Mouse (Mus musculus) E14TG2a.4 (cell line): ENCODE results near the gene Olfr284.

ENCODE experiments used
- H3K27me3 ChIP-seq: 2 replicates; pipeline ENCODE4 v1.6.1; 2014; ENCODE audit warnings: low read length, control low read depth; ENCODE audit not compliant: insufficient read depth
- H3K36me3 ChIP-seq: 2 replicates; pipeline ENCODE4 v1.6.1; 2014; ENCODE audit warnings: low read length, control low read depth; ENCODE audit not compliant: insufficient read depth
- H3K4me1 ChIP-seq: replicated peaks from 2 replicates; pipeline ENCODE4 v1.6.1; 2014; ENCODE audit warnings: low read depth, low read length, control low read depth
- H3K4me3 ChIP-seq: replicated peaks from 2 replicates; pipeline ENCODE4 v1.5.1; 2014; ENCODE audit warnings: mild to moderate bottlenecking, low read length
- H3K9me3 ChIP-seq: 2 replicates; pipeline ENCODE4 v1.6.1; 2014; ENCODE audit warnings: low read length, control low read depth
- CTCF ChIP-seq: conservative IDR thresholded peaks from 2 replicates; pipeline ENCODE4 v1.5.1; 2014; ENCODE audit warnings: low read length
- NANOG ChIP-seq: IDR thresholded peaks from 2 replicates; pipeline ENCODE4 v1.6.1; 2014; ENCODE audit warnings: borderline replicate concordance, low read length, mixed read lengths
- POU5F1 ChIP-seq: IDR thresholded peaks from 2 replicates; pipeline ENCODE4 v1.6.1; 2014; ENCODE audit warnings: low read length, borderline replicate concordance

Olfr284 gene

GRCm38 (mm10) chr15:98340887-98341286 is at the start of gene Olfr284:
Gene Olfr284, minus strand, starts transcription at chr15:98340987.
- TF ChIP-seq POU5F1: no peak
- TF ChIP-seq NANOG: no peak
- TF ChIP-seq CTCF: no peak
- Histone ChIP-seq H3K36me3 (no peaks in the 10 kb centered on the region), H3K9me3 (no peaks in the 10 kb centered on the region), H3K27me3 (0 out of 2 replicates have a peak, but pooled peaks cover 2% of the 10 kb centered on the region), H3K4me1 (no peaks in the 10 kb centered on the region), H3K4me3 (no peak within 1 kb of the TSS)

DNA sequence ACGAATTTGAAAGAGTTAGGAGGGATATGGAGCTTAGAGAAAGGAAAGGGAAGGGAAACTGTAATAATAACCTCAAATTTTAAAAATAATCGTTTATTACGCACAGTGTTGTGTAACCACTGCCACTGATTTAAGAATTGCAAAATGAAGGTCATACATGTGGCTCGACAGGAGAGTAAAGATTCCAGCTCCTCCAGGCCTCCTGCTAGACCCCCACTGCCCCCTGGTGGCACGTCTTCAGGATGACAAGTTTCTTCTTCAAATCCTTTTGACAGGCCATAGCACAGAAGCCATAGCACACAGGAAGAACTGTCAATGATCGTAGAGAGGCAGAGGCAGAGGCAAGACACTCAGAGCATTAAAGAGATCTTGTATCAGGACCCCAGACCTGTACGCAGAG is 49.0 kb upstream of the Olfr284 start:
- no peak for TF ChIP-seq NANOG
- TF ChIP-seq CTCF: peak; percentile 70
- H3K9me3 ChIP-seq: 0 out of 2 replicates have a peak, but pooled peaks cover 2% of the 10 kb centered on the region
- no peak overlapping the region for H3K4me3 ChIP-seq
- H3K36me3 ChIP-seq: no peaks in the 10 kb centered on the region
- H3K4me1 ChIP-seq: no peaks in the 10 kb centered on the region
- H3K27me3 ChIP-seq: no peaks in the 10 kb centered on the region

DNA sequence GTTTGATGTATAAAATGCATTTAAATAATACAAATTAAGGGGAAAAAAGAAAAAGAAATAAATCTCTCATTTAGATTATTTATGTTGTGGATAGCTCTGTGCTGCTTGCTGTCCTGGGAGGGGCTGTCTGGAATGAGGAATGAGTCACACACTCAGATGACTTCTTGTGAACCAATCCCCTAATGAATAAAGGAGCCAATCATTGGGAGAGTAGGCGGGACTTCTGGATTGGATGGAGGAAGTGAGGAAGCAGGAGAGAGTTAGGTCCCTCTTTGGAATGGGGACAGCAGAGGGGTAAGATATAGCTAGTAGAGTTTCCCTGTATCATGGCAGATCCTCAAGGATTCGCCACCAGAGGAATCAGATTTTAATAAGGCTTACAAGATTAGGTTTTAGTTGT is 46.8 kb upstream of the Olfr284 start:
- Histone ChIP-seq H3K27me3 (no peaks in the 10 kb centered on the region), H3K4me3 (0 out of 2 replicates have a peak overlapping the region, but pooled peaks have one; percentile 17), H3K36me3 (no peaks in the 10 kb centered on the region), H3K9me3 (no peaks in the 10 kb centered on the region), H3K4me1 (no peaks in the 10 kb centered on the region)
- TF ChIP-seq POU5F1: no peak
- TF ChIP-seq CTCF: no peak
- TF ChIP-seq NANOG: no peak

- Histone ChIP-seq H3K4me3 (no peak within 1 kb of the TSS), H3K9me3 (no peaks in the 10 kb centered on the region), H3K4me1 (no peaks in the 10 kb centered on the region; the same call in 1 of the 2 replicates), H3K27me3 (peaks cover 15% of the 10 kb centered on the region), H3K36me3 (no peaks in the 10 kb centered on the region)
- TF ChIP-seq NANOG (no peak), POU5F1 (no peak), CTCF (no peak)
Observed at GRCm38 (mm10) chr15:98380846-98381245, 40.1 kb upstream of the Olfr284 start, which contains the start of gene Olfr283. Gene Olfr283, minus strand, starts transcription at chr15:98380946.

GRCm38 (mm10) chr15:98378209-98378608 is 37.4 kb upstream of the Olfr284 start:
- no peak for TF ChIP-seq POU5F1
- no peak for TF ChIP-seq CTCF
- H3K4me3 ChIP-seq: 0 out of 2 replicates have a peak overlapping the region, but pooled peaks have one; percentile 37

DNA sequence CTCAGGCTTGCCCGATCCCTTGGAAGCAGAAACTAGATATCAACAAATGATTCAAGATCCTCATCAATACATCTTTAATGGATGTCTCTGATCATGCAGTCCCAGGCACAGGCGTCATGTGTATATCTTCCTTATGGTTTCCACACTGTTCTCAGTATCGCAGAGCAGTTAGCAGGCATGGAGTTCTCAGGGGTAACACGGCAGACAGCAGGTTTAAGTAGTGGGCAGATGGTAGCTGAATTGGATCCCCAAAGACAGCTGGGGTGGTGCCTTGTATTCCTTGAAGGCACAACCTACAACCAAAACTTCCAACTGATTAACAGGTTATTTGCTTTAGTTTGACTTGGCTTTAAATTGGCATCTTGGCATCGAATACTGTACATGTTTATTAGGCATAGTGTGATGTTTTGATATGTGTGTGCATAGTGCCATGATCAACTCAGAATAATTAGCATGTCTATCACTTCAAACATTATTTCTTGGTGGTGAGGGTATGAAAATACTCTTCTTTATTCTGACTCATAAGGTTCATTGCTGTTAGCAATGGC is 23.5 kb downstream of the Olfr284 start, which contains the start of gene Olfr285:
Gene Olfr285, minus strand, starts transcription at position 177 of the 548 bp plus-strand sequence.
- Histone ChIP-seq H3K9me3 (peaks cover 8% of the 10 kb centered on the region), H3K4me1 (no peaks in the 10 kb centered on the region), H3K36me3 (no peaks in the 10 kb centered on the region), H3K4me3 (no peak within 1 kb of the TSS), H3K27me3 (no peaks in the 10 kb centered on the region)
- TF ChIP-seq POU5F1 (no peak), CTCF (no peak), NANOG (no peak)

More at GRCm38 (mm10) chr15:98378209-98378608, 37.4 kb upstream of the Olfr284 start:
- Histone ChIP-seq H3K27me3 (peaks cover 15% of the 10 kb centered on the region), H3K9me3 (no peaks in the 10 kb centered on the region), H3K36me3 (no peaks in the 10 kb centered on the region), H3K4me1 (no peaks in the 10 kb centered on the region; the same call in 1 of the 2 replicates)

DNA sequence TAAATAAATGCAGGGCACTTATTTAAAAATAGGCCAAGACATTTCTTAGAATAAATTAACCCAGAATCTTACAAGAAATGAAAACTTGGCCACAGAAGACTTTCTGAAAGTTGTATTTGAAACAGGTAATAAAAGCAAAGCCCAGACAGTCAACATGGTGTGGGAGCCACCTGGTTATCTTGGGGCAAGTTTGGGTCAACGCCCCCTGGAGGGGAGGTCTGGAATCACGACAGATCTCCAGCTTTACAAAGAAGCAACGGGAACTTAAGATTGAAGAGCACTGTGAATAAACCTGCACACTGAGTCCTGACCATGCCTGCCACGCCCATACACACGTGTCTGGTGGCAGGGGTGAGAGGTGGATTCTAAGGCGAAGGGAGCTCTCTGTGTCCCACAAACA is 25.1 kb downstream of the Olfr284 start:
- H3K4me1 ChIP-seq: no peaks in the 10 kb centered on the region
- H3K36me3 ChIP-seq: no peaks in the 10 kb centered on the region
- TF ChIP-seq CTCF (peak; percentile 36), NANOG (no peak)
- no peaks in the 10 kb centered on the region for H3K9me3 ChIP-seq
- H3K27me3 ChIP-seq: no peaks in the 10 kb centered on the region
- no peak overlapping the region for H3K4me3 ChIP-seq

GRCm38 (mm10) chr15:98295628-98296551 is 44.9 kb downstream of the Olfr284 start, which contains the start of gene Zfp641:
Gene Zfp641, minus strand, starts transcription at chr15:98296161.
- no peaks in the 10 kb centered on the region for H3K36me3 ChIP-seq
- H3K27me3 ChIP-seq: peaks cover 37% of the 10 kb centered on the region
- peaks cover 2% of the 10 kb centered on the region; the same call in 1 of the 2 replicates for H3K4me1 ChIP-seq
- H3K9me3 ChIP-seq: no peaks in the 10 kb centered on the region
- H3K4me3 ChIP-seq: peak within 1 kb of the TSS; percentile 79
- TF ChIP-seq NANOG (no peak), POU5F1 (no peak), CTCF (no peak)

DNA sequence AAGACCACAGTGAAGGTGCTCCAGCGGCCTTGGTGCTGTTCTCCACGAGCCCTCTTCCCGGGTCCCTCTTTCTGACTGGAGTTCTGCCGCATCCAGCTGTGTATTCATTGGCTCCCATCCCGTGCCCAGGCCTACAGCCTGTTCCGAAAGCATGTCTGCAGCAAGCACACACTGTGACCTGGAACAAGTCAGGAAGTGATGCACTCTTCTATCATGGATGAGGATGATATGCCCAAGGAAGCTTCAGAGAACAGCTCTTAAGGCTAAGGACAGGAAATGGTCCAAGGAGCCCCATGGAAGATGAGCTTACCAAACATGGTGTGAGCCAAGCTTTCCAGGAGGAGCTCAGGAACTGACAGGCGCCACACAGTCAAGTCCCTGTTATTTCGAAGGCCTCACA is 47.1 kb downstream of the Olfr284 start:
- H3K27me3 ChIP-seq: peaks cover 40% of the 10 kb centered on the region
- peaks cover 2% of the 10 kb centered on the region; the same call in 1 of the 2 replicates for H3K4me1 ChIP-seq
- TF ChIP-seq NANOG: no peak
- TF ChIP-seq POU5F1: no peak
- TF ChIP-seq CTCF: no peak
- H3K9me3 ChIP-seq: no peaks in the 10 kb centered on the region
- no peak overlapping the region for H3K4me3 ChIP-seq
- no peaks in the 10 kb centered on the region for H3K36me3 ChIP-seq
